Mouse (Mus musculus): ENCODE data around the gene Gabra3. TPM values are rescaled to one million over a fixed set of nuclear protein-coding genes. Genes with fewer than 3 reads are reported as not detected.

The Gabra3 gene
- polyA plus RNA-seq, 2 experiments, result 0.07 TPM; not detected in 1

- Histone ChIP-seq H3K4me1 (replicated peaks; ENCODE audit: control insufficient read depth in 2 of 2, insufficient read depth in 2 of 2, low read length in 1 of 2) (no peaks in the 10 kb centered on the region), H3K4me2 (ENCODE audit: low read depth) (no peak overlapping the region), H3K9ac (replicated peaks) (no peak overlapping the region), H3K36me3 (replicated peaks; ENCODE audit: control insufficient read depth, insufficient read depth, low read depth) (no peaks in the 10 kb centered on the region), H3K27ac (no peak overlapping the region), H3K4me3 (ENCODE audit: insufficient read depth in 1 of 2, low read depth in 2 of 2, low read length in 2 of 2) (no peak overlapping the region), H3K9me3 (ENCODE audit: control insufficient read depth, low read length) (no peaks in the 10 kb centered on the region), H3K27me3 (ENCODE audit: control insufficient read depth, insufficient read depth, low read length) (no peaks in the 10 kb centered on the region)
- DNase-seq (ENCODE audit: low read depth in 3 of 3, low spot score in 3 of 3) (no peak), ATAC-seq (ENCODE audit: insufficient read depth) (no peak)
- TF ChIP-seq EP300 (IDR thresholded peaks at IDR 0.05; ENCODE audit: low read depth), result no peak
- no peak for TF ChIP-seq CTCF (IDR thresholded peaks at IDR 0.05; ENCODE audit: low read depth)
- WGBS (ENCODE audit: insufficient replicate concordance), result 40% methylated on average over 5 of the region's 5 CpGs
Observed at GRCm38 (mm10) chrX:72497284-72497683, 159.4 kb downstream of the Gabra3 start.

GRCm38 (mm10) chrX:72489806-72490205 lies 166.8 kb downstream of the Gabra3 start:
- Histone ChIP-seq H3K27ac (no peak overlapping the region), H3K36me3 (replicated peaks; ENCODE audit: control insufficient read depth, insufficient read depth, low read depth) (no peaks in the 10 kb centered on the region), H3K4me3 (ENCODE audit: insufficient read depth in 1 of 2, low read depth in 2 of 2, low read length in 2 of 2) (no peak overlapping the region), H3K4me2 (ENCODE audit: low read depth) (no peak overlapping the region), H3K9me3 (ENCODE audit: control insufficient read depth, low read length) (no peaks in the 10 kb centered on the region), H3K4me1 (replicated peaks; ENCODE audit: control insufficient read depth in 2 of 2, insufficient read depth in 2 of 2, low read length in 1 of 2) (no peaks in the 10 kb centered on the region), H3K27me3 (ENCODE audit: control insufficient read depth, insufficient read depth, low read length) (no peaks in the 10 kb centered on the region), H3K9ac (replicated peaks) (no peak overlapping the region)
- no peak for TF ChIP-seq CTCF (IDR thresholded peaks at IDR 0.05; ENCODE audit: low read depth)
- no peak for TF ChIP-seq EP300 (IDR thresholded peaks at IDR 0.05; ENCODE audit: low read depth)
- ATAC-seq (ENCODE audit: insufficient read depth), result no peak
- WGBS (ENCODE audit: insufficient replicate concordance), result 73% methylated on average over 2 of the region's 2 CpGs
- DNase-seq (ENCODE audit: low read depth in 3 of 3, low spot score in 3 of 3), result no peak

- ATAC-seq (ENCODE audit: insufficient read depth), result no peak
- TF ChIP-seq CTCF (IDR thresholded peaks at IDR 0.05; ENCODE audit: low read depth) (no peak), EP300 (IDR thresholded peaks at IDR 0.05; ENCODE audit: low read depth) (no peak)
- 75% methylated on average over 6 of the region's 6 CpGs for WGBS (ENCODE audit: insufficient replicate concordance)
- Histone ChIP-seq H3K4me2 (ENCODE audit: low read depth) (no peak within 1 kb of the TSS), H3K9me3 (ENCODE audit: control insufficient read depth, low read length) (no peaks in the 10 kb centered on the region), H3K4me3 (ENCODE audit: insufficient read depth in 1 of 2, low read depth in 2 of 2, low read length in 2 of 2) (no peak within 1 kb of the TSS), H3K27ac (no peak within 1 kb of the TSS), H3K4me1 (replicated peaks; ENCODE audit: control insufficient read depth in 2 of 2, insufficient read depth in 2 of 2, low read length in 1 of 2) (no peaks in the 10 kb centered on the region), H3K27me3 (ENCODE audit: control insufficient read depth, insufficient read depth, low read length) (no peaks in the 10 kb centered on the region; the same call in 1 of the 2 replicates), H3K9ac (replicated peaks) (no peak within 1 kb of the TSS), H3K36me3 (replicated peaks; ENCODE audit: control insufficient read depth, insufficient read depth, low read depth) (no peaks in the 10 kb centered on the region)
- DNase-seq (ENCODE audit: low read depth in 3 of 3, low spot score in 3 of 3), result no peak
Observed at GRCm38 (mm10) chrX:72386758-72387157, 269.9 kb downstream of the Gabra3 start, which contains the start of gene Magea10. TSS of gene Magea10 (minus strand) at chrX:72386858.

MicroRNAs encoded within 50 kb of the gene (microRNA counts, 519-probe panel; counts per million panel counts)
- microRNA mmu-miR-105 (69.9 counts per million), microRNA mmu-miR-767 (69.9 counts per million)

Small RNAs within 50 kb of the gene (microRNA-seq; reads per million reads assigned to microRNA genes)
- gene Mir105 (not detected), gene Mir767 (not detected)

Other genes with a start within 250 kb of the Gabra3 start
- 0.01 TPM in 2 replicates for gene Gabrq, start 168.3 kb upstream of the Gabra3 start, polyA plus RNA-seq (2012; rRNA removed)
- gene Gabrq, start 168.3 kb upstream of the Gabra3 start, polyA plus RNA-seq (2014; fragmentation: Nextera tagmentation; extraction: Ambion mirVana), result not detected in 2 replicates

All from liver, embryonic 14.5 days (tissue).